Mouse (Mus musculus) lung, postnatal 10 days (tissue): ENCODE data around the gene Wnt3a.

Experiments
- DNase-seq: peaks from one replicate; pipeline ENCODE4 v3.0.0; 2021

The Wnt3a gene

DNA sequence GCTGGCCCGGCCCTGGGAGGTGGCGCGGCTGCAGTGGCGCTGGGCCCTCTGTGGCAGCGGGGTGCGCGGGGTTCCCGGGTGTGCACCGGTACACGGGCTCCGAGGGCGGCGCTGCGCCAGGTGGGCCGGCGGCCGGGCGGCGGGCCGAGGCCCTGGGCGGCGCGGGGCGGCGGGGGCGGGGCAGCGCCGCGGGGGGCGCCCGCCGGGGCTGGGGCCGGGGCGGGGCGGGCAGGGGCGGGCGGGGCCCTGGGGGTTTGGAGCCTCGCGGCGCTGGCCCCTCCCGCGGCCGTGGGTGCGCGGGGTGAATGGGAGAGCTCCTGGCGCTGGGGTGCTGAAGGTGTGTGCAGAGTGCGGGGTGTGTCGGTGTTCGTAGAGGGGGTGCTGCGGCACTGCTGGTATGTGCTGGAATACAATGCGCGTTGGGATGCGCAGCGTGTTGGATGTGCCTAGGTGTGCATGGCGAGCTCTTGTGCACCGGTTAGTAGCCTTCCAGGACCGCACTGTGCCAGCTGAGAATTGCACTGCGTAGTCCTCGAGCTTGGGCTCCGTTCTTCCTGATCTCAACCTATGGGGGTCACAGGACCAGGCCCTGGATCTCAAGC is at the start of gene Wnt3a:
Gene Wnt3a, minus strand, starts transcription at position 51 of the 602 bp plus-strand sequence.
- no peak for DNase-seq

DNA sequence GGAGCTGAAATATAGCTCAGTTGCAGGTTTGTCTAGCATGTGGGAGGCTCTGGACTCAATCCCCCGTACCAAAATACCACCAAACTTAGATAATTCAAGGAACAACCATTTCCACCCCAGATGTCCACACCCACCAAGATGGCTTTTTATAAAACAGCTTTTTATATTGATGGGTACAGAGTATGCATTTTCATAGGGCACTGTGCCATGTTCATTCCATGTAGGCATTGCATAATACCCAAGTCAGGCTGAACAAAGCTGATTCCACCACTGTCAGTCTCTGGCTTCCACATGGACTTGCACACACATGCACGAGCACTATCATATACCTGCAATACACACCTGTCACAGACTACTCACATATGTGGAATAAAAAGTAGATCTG is 48.2 kb upstream of the Wnt3a start:
- no peak for DNase-seq

DNA sequence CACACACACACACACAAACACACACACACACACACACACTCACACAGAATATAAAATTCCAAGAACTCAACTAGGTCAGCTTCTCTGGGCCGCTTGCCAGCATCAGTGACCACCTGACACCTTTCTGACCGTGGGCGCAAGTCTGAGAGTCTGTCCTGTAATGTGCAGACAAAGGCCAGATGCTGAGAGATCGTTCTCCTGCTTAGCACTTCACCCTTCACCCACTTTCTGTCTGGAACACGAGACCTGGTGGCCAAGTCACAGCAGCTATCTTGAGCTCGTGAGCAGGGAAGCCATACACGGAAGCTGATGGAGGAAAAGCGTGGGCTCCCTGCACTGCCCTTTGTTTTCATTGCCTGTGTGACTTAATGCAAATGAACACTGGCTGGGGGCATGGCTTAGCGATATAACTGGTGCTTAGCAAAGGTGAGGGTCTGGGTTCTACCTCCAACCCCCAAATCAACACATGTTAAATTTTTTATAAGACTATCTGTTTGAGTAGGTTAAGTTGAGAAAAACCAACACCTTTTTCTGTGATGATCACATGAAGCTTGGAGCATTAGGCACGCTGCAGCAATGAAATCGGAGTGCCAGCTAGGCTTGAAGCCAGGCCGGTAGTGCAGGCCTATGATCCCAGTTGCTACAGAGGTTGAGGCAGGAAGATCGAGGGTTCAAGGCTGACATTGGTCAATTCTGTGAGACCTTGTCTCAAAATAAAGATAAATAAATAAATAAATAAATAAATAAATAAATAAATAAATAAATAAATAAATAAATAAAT is 47.6 kb upstream of the Wnt3a start:
- peak; percentile 51 for DNase-seq

DNA sequence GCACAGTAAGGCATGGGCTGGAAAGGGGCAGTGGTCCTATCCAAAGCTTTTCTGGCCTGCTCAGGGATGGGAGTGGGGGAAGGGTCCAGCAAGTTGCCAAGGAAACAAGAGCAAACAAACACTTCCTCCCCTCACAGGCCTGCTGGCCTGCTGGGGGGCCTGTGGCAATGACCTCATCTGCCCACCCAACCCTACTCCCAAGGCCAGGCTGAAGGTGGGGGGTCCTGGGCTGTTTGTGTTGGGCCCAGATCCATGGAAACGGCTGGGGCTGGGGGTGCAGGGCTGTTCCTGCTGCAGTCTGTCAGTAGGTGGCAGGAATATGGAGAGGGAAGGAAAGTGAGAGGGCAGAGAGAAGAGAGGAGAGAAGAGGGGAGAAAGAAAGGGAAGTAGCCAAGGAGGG is 45.8 kb upstream of the Wnt3a start:
- DNase-seq = peak; percentile 77

DNA sequence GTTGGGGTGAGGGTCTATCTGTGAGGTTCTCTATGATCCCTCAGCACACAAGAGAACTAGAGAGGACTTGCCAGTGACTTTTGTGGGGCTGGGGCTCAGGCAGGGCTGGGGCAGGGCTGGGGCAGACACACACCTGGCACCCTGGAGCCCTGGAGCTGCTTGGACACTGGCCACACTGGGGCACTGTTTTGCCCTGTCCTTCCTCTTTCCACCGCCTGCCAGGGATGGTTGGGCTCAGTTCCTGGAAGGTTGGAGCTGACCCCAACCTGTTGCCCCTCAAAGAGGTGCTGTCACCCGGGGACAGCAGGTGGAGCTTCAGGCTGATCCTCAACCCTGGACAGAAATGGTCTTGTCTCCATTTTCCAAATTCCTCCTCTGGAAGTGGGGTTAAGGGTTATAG is 45.4 kb upstream of the Wnt3a start:
- DNase-seq = no peak

DNA sequence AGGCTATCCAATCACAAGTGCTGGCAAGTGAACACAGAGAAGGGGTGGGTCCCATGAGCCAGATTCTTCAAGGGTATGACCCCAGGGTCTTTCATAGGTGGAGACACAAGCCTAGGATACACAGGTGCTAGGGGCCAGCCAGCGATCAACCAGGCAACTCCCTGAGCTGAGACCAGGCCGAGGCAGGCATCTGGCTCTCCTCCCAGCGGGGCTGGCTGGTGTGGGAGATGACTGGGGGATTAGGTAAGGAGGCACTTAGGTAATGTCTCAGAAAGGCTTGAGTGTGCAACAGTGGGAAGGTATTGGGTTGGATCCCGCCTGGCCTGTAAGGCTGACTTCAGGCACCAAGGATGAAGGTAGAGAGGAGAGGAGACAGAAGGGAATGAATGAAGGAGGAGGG is 44.6 kb upstream of the Wnt3a start:
- DNase-seq = no peak

DNA sequence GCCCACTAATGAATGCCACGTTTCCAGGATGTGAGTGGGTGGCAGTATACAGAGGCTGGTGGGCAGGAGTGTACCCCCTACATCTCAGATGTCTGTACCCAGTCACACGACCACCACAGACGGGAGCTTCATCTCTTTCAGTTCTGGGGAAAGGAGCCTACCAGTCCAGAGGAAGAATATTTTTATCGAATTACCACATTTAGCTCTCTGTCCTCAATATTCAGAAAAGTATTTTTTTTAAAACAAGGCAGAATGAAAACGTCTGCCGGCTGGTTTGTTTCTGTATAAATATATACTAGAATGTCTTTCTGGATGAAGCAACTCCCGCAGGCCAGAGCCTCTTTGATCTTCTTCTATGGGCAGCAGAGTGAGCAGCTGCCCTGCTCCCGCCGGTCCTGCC is 42.4 kb upstream of the Wnt3a start:
- DNase-seq = no peak

DNA sequence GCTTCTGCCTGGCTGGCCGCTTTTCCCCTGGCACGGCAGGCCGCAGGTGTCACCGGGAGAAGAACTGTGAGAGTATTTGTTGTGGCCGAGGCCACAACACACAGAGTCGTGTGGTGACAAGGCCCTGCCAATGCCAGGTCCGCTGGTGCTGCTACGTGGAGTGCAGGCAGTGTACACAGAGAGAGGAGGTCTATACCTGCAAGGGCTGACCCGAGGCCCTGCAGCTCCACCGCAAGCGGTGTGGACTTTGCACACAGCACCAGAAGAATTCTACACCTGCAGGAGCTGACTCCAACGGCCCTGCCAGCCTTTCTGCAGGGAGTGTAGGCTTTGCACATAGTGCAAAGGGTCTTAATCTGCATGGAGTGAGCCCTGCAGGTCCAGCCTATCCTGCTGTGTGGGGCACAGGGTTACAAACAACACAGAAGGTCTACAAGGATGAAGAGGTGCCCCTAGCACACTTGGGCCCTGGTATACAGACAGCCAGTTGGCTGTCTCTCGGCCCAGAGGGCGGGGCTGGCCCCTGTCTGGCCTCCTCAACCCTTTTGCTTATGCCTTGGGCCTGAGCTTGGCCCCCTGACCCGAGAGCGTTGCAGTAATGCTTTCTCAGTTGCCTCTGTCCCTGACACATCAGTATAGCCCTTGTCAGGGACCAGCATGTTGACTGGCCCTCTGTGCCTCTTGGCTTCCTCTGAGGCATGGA is 40.8 kb upstream of the Wnt3a start:
- DNase-seq = no peak

DNA sequence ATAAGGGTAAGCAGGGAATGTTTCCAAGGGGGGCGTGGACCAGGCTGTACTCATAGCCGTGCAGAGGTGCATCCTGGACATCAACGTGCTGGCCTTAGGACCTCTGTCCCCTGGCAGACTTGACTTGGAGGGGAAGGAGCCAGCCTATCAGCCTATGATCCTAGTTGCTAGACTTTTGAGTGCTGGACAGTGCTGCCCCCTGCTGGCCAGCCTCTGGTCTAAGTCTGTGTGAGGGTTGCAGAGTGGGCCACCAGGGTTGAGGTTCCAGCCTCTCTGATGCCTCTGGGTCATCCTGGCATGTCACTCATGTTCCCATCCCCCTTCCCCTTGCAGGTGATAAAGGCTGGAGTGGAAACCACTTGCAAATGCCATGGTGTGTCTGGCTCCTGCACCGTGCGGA is 40.0 kb upstream of the Wnt3a start:
- peak; percentile 82 for DNase-seq

DNA sequence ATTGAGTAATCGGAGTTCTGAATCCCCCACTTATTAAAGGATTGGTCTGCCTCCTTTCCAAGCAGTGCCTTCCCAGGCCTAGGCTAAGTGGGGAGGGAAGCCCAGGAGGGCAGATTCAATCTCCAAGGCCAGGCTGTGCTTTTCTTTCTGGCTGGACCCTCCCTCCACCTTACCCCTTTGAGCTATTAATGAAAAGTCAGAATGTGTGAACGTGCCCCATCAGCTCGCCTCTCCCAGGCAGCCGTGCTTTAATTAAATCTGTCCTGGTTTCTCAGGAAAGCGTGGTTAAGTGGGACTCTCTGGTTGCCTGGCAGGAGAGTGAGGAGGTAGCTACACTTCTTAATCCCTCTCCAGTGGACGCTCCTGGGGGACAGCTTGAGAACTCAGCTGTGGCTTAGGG is 39.1 kb upstream of the Wnt3a start:
- no peak for DNase-seq

DNA sequence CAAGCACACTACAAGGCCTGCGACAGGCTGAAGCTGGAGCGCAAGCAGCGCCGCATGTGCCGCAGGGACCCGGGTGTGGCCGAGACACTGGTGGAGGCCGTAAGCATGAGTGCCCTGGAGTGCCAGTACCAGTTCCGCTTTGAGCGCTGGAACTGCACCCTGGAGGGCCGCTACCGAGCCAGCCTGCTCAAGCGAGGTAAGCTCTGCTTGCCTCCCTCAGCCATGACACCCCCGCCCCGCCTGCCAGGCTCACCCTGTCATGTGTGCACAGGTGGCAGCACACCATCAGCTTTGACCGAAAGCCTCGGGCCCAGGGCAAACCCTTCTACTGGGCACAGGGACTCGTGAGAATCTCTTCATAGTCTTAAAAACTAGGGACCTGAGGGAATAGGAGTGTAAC is 37.1 kb upstream of the Wnt3a start:
- DNase-seq = no peak

DNA sequence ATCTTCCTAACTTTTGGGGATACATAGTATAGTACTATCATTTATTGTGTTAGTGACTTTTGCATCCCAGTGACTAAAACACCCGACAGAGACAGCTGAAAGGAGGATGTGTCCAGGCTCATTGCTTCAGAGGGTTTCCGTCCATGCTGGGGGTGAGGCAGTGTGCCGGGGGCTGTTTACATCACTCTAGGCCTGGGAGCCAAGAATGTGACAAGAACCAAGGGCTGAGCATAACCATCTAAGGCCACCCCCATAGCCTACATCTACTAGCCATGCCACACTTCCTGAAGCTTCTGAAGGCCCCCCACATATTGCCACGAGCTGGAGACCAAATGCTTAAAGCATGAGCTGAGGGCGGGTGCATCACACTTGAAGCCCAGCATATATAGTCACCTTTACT is 34.2 kb upstream of the Wnt3a start:
- peak; percentile 76 for DNase-seq

DNA sequence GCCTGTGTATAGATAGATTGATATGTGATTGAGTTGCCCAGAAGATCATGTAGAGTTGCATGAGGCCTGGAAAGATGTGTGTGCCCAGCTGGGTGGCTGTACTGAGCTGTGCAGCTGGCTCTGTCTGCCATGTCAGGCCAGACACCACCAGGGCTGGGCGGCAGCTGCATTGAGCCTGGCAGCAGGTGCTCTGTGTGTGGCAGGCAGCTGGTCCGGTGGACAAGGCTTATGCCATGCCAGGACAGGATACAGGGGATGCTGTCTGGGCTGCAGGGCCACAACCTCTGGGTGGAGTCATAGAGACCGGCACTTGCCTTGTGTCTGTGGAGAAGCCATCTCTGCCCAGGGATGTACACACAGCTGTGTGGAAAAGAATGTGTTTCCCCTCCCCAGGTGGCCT is 32.4 kb upstream of the Wnt3a start:
- DNase-seq = no peak

DNA sequence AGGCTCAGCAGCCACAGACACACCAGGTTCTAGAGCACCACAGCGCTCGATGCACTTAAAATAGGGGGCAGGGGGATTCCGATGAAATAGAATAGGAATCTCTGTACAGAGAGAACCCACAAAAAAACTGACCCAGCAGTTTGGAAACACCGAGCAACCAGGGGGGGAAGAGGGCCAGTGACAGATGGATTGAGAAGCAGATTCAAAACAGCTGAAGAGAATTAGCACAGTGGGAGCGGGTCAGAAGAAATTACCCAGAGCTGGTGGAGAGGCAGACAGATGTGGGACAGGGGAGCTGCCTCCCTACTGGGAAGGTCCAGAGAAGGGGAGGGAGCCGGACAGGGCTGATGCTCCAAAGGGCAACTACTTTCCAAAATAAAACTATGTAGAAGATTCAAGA is 26.0 kb upstream of the Wnt3a start:
- DNase-seq = no peak

DNA sequence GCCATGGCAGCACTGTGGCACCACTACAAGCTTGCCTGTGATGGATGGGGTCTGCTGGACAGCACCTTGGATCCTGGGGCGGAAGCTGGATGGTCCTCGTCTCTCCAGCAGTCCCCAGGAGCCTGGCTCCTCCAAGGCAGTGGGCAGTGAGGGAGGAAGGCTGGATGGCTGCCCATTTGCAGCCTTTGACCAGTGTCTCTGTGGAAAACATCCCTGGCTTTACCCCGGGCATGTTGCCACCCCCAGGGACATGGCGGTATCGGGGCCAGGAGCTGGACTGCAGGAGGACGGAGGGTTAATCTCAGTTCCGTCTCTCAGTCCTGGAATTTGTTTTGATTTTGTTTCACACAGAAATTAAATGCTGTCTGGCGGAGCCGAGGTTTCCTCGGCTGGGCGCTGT is 23.4 kb upstream of the Wnt3a start:
- DNase-seq = peak; percentile 46

DNA sequence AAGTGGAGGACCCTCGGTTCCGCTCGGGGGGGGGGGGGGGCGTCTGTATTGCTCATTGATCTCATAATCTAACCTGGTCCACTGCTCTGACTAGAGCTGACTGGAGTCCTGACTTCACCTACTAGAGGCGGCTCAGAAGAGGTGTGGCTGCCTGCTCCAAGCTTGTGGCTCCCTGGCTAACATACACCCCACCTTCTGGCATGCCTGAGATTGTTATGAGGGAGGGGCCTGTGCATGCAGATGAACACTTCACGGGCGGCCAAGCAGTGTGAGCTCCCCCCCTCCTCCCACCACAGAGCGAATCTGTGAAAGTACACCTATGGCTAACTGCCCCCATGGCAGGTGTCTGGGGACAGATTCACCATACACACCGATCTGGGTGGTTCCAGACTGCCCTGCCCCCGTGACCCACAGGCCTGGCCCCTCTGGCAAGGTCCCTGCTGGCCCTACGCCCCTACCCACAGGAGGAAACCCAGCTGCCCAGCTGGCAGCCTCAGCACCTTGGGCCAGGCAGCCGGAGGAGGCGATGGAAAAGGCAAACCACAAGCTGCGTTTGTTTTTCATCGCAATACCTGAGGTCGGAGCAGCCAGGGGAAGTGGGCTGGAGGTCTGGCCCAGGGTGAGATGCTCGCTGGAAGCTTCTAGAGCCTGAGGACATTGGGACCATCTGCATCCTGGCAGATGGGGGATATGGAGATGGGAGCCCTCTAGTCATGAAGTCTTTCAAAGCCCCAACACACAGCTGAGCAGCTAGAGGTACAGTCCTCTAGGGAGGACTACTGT is 22.7 kb upstream of the Wnt3a start:
- no peak for DNase-seq

DNA sequence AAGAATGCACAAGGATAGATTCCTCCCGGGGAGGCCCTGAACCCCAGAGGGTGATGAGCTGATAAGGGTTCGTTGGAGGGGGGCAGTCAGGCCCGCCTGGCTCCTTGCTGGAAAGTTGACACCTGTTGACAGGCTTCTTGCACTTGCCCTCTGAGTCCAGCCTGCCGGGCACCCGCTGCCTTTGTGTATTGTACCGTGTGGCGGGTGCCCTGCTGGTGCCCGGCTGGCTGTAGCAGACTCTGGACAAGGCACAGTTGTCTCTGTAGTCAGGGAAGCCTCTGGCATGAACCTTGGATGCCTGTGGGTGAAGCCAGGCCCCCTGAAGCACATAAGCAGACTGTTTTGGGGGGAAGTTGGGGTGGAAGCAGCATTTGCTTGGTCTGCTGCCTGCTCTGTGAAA is 21.9 kb upstream of the Wnt3a start:
- DNase-seq = no peak

DNA sequence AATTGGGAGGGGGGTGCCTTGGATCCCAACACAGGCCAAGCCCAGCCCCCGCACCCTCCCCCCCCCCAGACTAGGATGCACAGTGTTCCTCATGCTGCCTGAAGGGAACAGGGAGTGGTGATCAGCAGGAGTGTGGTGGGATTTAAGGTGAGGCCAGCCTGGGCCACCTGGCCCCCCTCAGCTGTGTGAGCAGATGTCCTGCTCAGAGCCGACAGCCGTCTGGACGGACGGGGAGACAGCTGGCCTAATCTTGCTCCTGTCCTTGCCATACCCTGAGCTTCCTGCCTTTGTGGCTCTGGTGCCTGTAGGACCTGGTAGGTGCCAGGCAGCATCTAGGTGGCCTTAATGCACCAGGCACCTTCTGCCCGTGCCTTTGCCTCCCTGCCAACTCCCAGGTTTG is 21.5 kb upstream of the Wnt3a start:
- no peak for DNase-seq

DNA sequence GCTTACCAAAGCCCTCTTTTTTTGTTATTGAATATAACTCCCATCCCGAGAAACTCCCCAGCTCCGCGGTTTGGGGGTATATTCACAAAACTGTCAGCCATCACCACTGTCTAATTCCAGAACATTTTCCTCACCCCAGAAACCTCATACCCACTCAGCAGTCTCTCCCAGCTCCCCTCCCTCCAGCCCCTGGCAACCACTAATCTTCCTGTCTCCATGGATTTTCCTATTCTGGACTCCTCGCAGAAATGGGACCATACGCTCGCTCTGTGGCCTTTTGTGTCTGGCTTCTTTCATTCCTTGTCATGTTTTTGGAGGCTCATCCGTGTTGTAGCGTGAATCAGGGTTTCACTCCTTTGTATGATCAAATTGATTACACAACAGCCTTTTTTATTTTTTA is 19.4 kb upstream of the Wnt3a start:
- no peak for DNase-seq

DNA sequence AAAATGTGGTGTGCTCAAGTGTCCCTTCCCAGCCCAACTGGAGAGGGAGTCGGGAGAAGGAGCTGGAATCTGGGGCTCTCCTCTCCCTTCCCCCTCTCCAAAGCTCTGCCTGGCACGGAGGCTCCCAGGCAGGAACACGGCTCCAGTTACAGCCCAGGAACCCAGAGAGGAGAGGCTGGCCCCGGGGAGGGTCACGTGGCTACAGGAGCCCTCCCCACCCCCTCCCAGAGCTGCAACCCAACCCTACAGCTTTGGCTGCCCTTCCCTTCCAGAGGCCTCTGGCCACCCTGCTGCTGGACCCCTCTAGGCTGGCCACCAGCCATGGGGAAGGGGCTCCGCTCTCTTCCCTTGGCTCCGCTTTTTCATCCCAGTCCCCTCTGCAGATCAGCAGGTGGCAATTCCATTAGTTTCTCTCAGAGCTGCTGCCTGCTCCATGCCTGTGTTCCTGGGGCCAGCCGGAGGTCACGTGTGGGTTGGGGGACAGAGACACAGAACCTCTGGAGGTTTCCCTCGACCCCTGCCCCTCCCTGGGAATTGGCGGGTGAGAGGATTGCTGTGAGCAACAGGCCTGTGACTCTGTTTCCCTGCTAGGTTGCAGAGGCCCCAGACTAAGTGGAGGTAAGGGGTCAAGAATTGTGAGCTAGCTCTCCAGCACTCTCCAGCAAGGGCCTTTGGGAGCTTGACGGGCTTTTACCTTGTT is 18.7 kb upstream of the Wnt3a start:
- peak; percentile 76 for DNase-seq

DNA sequence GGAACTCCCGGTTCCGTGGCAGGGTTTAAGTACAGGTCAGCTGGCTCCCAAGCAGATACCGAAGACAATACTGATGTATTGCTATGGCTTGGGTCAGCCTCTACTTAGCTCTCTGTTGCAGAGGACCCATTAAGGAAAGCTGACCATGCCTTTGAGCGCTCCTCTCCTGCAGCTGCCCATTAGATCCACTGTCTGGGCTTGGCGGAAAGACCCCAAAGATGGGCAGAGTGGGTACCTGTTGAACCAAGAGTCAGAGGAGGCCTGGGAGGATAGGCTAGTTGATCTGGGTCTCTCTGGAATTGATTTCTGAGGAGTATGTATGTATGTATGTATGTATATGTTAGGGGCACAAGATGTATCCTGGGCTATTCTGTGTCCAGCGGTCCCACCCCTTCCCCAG is 18.1 kb upstream of the Wnt3a start:
- no peak for DNase-seq

DNA sequence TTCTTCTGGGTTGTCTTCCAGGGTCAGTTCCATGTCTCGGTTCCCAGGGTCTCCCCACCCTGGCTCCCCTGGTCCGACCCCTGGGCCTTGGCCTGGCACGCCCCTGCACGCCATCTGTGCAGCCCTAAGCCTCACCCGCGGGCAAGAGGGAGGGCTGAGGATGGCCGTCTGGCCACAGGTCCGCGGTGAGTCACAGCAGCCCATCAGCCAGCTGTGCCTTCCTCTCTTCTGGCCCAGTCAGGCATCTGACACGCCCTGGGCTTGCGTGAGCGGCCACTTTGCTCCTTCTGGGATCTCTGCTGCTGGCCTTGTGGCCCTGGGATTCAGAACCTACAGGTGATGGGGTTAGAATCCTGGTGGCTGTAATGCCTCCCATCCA is 17.6 kb upstream of the Wnt3a start:
- no peak for DNase-seq
